Mouse (Mus musculus) adrenal gland, adult (tissue): ENCODE results near the gene Hcrtr1.
A peak's percentile ranks its signal among the peaks of the same experiment; 100 is the strongest.

Source experiments
- DNase-seq, 2 experiments: peaks; one replicate each; pipeline ENCODE4 v3.0.0; 2022 to 2023; ENCODE audit warnings: low spot score in 1 of 2; ENCODE audit not compliant: inconsistent age in 2 of 2

Hcrtr1 gene

GRCm38 (mm10) chr4:130139214-130139492 is at the start of gene Hcrtr1:
Hcrtr1 (minus strand) TSS chr4:130139359.
- DNase-seq = no peak

GRCm38 (mm10) chr4:130188806-130189297 is 49.7 kb upstream of the Hcrtr1 start:
- peak; percentile 87 to 94 for DNase-seq

DNA sequence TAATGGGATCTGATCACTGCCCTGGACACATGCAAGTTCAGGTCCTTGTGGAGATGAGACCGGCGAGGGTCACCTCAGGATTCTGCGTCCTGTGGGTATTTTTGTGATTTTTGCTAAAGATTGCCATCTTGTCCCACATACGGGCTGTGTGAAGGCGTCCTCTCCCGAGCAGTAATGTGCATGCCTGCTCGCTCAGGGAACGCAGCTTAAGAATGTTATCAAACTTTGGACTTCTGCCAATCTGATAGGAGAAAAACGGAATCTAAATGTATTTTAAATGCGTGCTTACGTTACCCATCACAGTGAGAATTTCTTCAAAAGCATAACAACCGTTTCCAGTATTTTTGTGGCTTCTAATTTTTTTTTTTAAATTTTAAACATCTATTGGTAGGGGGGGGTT is 47.7 kb upstream of the Hcrtr1 start:
- no peak for DNase-seq

DNA sequence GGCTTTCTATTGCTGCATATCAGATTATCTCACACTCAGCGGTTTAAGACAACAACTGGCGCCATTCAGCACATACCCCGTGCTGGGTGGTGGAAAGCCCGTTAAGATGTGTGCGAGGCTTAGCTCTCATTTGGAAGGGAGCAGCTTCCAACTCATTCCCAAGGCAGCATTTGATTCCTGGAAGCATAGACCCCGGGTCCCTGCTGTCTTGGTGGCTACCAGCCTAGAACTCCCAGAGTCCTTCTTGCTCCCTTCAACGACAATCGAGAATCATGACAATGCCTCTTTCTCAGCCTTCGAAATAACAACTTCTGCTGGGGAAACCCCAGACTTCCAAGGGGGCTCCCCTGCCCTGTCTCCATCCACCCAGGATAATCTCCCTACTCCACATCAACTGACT is 47.3 kb upstream of the Hcrtr1 start:
- DNase-seq = peak in 1 of 2 experiments; percentile 15

DNA sequence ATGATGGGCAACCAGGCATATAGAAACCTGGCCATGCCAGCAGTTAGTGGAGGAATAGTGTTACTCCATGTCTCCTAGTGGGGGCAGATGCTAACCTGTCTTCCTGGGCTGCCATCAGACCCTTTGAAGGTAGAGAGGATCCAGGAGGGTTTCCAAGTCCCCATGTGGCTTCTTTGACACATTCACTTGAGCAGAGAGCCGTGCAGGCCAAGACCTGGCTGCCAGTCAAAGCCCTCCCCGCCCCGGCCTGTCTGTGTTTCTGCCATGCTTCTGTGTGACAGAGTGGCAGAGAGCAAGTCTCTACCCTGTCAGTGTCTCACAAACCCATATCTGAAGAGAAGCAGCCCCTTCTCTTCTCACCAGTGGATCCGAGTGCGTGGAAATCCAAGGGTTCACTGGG is 44.7 kb upstream of the Hcrtr1 start:
- peak in 1 of 2 experiments; percentile 27 for DNase-seq

DNA sequence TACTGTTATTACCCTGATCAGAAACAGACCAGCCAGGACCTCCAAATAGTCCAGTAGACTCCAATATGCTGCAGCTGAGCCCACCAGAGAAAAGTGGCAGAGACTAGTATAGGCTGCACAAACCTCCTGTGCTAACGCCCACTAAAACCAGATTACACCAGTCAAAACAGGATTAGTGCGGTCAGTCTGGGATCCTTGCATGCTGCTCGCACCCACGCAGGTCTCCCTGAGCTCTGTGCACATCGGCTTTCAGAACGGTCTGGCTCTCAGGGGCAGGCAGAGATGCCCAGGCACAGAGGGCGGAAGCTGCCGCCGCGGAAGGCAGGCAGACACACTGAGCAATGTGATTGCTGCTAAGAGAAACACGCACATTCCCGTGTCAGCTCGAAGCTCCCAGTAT is 43.9 kb upstream of the Hcrtr1 start:
- DNase-seq = peak in 1 of 2 experiments; percentile 33

DNA sequence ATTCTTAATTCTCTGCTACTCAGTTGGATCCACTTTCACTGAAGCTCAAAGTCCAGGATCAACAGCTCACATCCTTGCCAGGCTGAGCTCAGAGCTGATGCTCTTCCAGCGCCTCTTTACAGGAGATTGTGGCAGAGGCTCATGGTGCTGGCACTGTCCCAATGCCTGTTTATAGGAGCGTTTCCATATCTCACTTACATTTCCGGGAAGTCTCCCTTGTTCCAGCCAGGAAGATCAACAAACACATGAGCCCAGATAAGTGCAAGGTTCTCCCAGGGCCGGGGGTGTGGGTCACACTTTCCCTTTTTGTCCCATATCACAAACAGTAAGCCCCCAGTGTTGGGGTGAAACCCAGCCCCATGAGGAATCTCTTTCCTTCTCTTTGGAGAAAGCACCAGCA is 42.7 kb upstream of the Hcrtr1 start:
- DNase-seq = peak; percentile 41 to 67

GRCm38 (mm10) chr4:130180909-130181602 is 41.9 kb upstream of the Hcrtr1 start:
- peak; percentile 37 to 68 for DNase-seq

DNA sequence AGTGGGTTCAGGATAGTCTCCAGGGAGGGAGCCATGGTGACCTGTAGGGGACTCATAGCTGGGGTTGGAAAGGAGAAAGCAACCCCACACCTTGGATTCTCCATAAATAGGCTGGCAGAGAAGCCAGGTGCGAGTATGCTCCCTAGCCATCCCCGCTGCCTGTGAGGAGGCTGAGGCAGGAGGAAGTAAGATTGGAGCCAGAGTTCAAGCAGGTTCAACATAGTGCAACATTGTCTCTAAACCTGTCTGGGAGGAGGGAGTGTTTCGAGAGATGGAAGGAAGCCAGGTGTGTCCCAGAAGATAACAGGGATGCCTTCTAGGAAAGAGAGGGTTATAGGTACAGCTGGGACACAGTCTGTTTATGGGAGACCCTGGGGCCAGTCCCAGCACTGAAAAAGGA is 40.7 kb upstream of the Hcrtr1 start:
- no peak for DNase-seq

- DNase-seq = peak in 1 of 2 experiments; percentile 75
Measured at GRCm38 (mm10) chr4:130177536-130177935, 38.4 kb upstream of the Hcrtr1 start.

DNA sequence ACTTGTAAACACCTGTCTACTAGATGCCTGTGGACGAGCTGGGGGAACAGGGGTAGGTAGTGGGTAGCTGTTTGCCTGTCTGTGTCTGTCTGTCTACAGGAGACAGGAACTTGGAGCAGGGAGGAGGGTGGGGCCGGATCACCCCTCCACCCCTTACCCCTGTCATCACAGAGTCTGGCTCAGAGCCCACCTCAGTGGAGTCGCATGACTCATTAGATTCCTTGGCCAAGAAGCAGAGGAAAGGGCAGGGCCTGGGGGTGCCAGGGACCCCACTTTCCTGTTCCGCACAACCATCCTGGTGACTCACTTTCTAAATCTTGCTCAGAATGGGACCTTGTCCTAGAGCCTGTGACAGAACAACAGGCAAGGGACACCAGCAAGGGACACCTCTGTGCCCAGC is 37.9 kb upstream of the Hcrtr1 start:
- DNase-seq = peak; percentile 84 to 91

GRCm38 (mm10) chr4:130176156-130176720 is 37.1 kb upstream of the Hcrtr1 start:
- peak in 1 of 2 experiments; percentile 56 for DNase-seq

GRCm38 (mm10) chr4:130175072-130175711 is 36.0 kb upstream of the Hcrtr1 start, which contains the start of gene Tinagl1:
Tinagl1 (minus strand) TSS chr4:130175122.
- peak; percentile 74 to 85 for DNase-seq

GRCm38 (mm10) chr4:130174335-130175031 is 35.3 kb upstream of the Hcrtr1 start:
- peak; percentile 85 to 94 for DNase-seq

- DNase-seq = peak in 1 of 2 experiments; percentile 61
Measured at GRCm38 (mm10) chr4:130173911-130174311, 34.8 kb upstream of the Hcrtr1 start.

DNA sequence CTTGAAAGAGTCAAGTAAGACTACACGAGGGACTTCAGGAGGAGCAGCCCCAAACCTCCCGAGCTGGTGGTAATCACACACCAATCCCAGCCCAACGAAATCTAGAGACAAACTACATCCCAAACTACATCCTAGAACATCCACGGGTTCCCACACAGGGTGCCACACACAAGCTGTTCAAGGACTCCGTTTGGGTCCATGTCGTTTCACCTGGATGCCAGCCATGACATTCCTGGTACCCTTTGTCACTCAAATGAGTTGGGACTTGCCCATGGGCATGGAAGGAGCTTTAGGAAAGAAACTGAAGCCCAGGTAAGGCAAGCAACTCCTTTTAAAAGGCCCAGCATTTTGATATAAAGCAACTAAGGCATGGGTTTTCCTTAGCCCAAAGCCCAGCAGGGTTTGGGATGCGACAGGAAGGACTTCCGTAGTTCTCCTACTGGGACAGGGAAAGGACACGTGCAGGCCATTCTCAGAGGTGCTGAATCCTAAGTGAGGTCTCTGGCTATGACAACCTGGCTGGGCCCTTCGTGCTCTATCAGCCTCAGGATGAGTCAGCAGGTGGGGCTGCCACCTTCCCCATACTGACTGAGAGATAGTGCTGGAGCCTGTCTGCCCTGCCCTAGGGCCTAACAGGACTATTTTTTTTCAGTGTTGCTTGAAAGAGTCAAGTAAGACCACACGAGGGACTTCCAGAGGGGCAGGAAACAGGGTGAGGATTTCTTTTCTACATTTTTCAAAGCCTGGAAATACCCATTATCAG is 34.1 kb upstream of the Hcrtr1 start:
- DNase-seq = peak; percentile 46 to 72

GRCm38 (mm10) chr4:130171951-130172765 is 33.0 kb upstream of the Hcrtr1 start:
- DNase-seq = peak; percentile 84 to 89

GRCm38 (mm10) chr4:130170362-130170761 is 31.2 kb upstream of the Hcrtr1 start:
- DNase-seq = peak in 1 of 2 experiments; percentile 63

- DNase-seq = peak; percentile 31 to 56
Measured at GRCm38 (mm10) chr4:130169411-130169971, 30.3 kb upstream of the Hcrtr1 start.
